20 mouse cellular contexts compared by ENCODE assay signal in genomic region chr17:71253391-71253790, GRCm38 (mm10). TPM values are rescaled to one million over a fixed set of nuclear protein-coding genes. Genes with fewer than 3 reads are reported as not detected.
DNase-seq lines count a peak whose midpoint lies in the region; ATAC-seq lines count a peak whose summit lies in the region.
"Had no signal": no experiment of that assay in that cellular context is flagged by ENCODE, and none has a peak within 500 bp of the region (broad histone marks: within the 10 kb centered on the region; RNA-seq: fewer than 3 reads in every experiment).

No protein-coding gene starts in this region.

- ATAC-seq in heart, embryonic 13.5 days (ENCODE audit: extremely low read depth, insufficient number of reproducible peaks, low FRiP score, low TSS enrichment) = no peak
- ATAC-seq in megakaryocyte, adult 5-6 weeks (ENCODE audit: poor library complexity, severe bottlenecking) = no peak
- no peak for ATAC-seq in midbrain, embryonic 16.5 days
- ATAC-seq: hindbrain, postnatal 0 days had no signal

- peaks cover 21% of the 10 kb centered on the region for H3K36me3 ChIP-seq in heart, embryonic 13.5 days
- H3K36me3 ChIP-seq in megakaryocyte, embryonic 14.5 days (replicated peaks; ENCODE audit: low read length) = peaks cover 80% of the 10 kb centered on the region
- H3K36me3 ChIP-seq in midbrain, embryonic 16.5 days (ENCODE audit: control insufficient read depth, insufficient read depth, low read length) = peaks cover 3% of the 10 kb centered on the region; the same call in 1 of the 2 replicates

- WGBS in heart, embryonic 13.5 days = 74% methylated on average over 2 of the region's 2 CpGs
- 92% methylated on average over 2 of the region's 2 CpGs for WGBS in midbrain, embryonic 16.5 days

- H3K9ac ChIP-seq in heart, embryonic 13.5 days = 0 out of 2 replicates have a peak overlapping the region, but pooled peaks have one; percentile 7
- H3K9ac ChIP-seq in midbrain, embryonic 16.5 days (ENCODE audit: low read depth, low read length) = no peak overlapping the region
- H3K9ac ChIP-seq: embryonic facial prominence, embryonic 15.5 days; midbrain, embryonic 12.5 days; neural tube, embryonic 13.5 days had no signal

- H3K27me3 ChIP-seq in heart, embryonic 13.5 days (replicated peaks) = no peaks in the 10 kb centered on the region
- no peaks in the 10 kb centered on the region for H3K27me3 ChIP-seq in megakaryocyte, embryonic 14.5 days (replicated peaks)
- no peaks in the 10 kb centered on the region for H3K27me3 ChIP-seq in midbrain, embryonic 16.5 days (ENCODE audit: control insufficient read depth, insufficient read depth, low read depth, low read length)
- H3K27me3 ChIP-seq: embryonic facial prominence, embryonic 15.5 days; midbrain, embryonic 12.5 days; neural tube, embryonic 13.5 days had no signal

- no peaks in the 10 kb centered on the region for H3K9me3 ChIP-seq in heart, embryonic 13.5 days
- H3K9me3 ChIP-seq in megakaryocyte, embryonic 14.5 days = no peaks in the 10 kb centered on the region
- H3K9me3 ChIP-seq in midbrain, embryonic 16.5 days (replicated peaks; ENCODE audit: control insufficient read depth, low read length, poor library complexity, severe bottlenecking) = no peaks in the 10 kb centered on the region
- H3K9me3 ChIP-seq: embryonic facial prominence, embryonic 15.5 days; hindbrain, embryonic 10.5 days; midbrain, embryonic 12.5 days; neural tube, embryonic 13.5 days had no signal

- DNase-seq in heart, adult 8-10 months (ENCODE audit: low spot score) = no peak
- DNase-seq in kidney, postnatal 10 days = peak; percentile 24
- DNase-seq in kidney, adult 8-10 months = no peak
- DNase-seq in neural tube, embryonic 10.5 days (ENCODE audit: extremely low spot score, low spot score) = no peak
- DNase-seq: B cell, adult 2 months; cerebellum, adult 18-20 months; embryo, embryonic 11 days; gastrocnemius, postnatal 36 days; lung, adult 18-20 months; thymus, postnatal 14 days had no signal

- H3K4me2 ChIP-seq in heart, embryonic 13.5 days = no peak overlapping the region
- H3K4me2 ChIP-seq in midbrain, embryonic 16.5 days (ENCODE audit: low read length) = no peak overlapping the region
- H3K4me2 ChIP-seq: embryonic facial prominence, embryonic 15.5 days; midbrain, embryonic 12.5 days; neural tube, embryonic 13.5 days had no signal

- H3K4me3 ChIP-seq in heart, embryonic 13.5 days = no peak overlapping the region
- peak overlapping the region; percentile 90 for H3K4me3 ChIP-seq in megakaryocyte, embryonic 14.5 days (replicated peaks)
- H3K4me3 ChIP-seq in midbrain, embryonic 16.5 days (ENCODE audit: low read depth, low read length) = no peak overlapping the region
- H3K4me3 ChIP-seq: embryonic facial prominence, embryonic 15.5 days; hindbrain, embryonic 10.5 days; midbrain, embryonic 12.5 days; neural tube, embryonic 13.5 days had no signal

- H3K4me1 ChIP-seq in heart, embryonic 13.5 days = peaks cover 92% of the 10 kb centered on the region
- peaks cover 100% of the 10 kb centered on the region for H3K4me1 ChIP-seq in megakaryocyte, embryonic 14.5 days
- peaks cover 4% of the 10 kb centered on the region; the same call in 1 of the 2 replicates for H3K4me1 ChIP-seq in midbrain, embryonic 16.5 days (ENCODE audit: control insufficient read depth, insufficient read depth, low read length)
- H3K4me1 ChIP-seq: midbrain, embryonic 12.5 days had no signal

- H3K27ac ChIP-seq in heart, embryonic 13.5 days (replicated peaks) = peak overlapping the region; percentile 76
- H3K27ac ChIP-seq in midbrain, embryonic 16.5 days (ENCODE audit: low read length) = no peak overlapping the region
- H3K27ac ChIP-seq: embryonic facial prominence, embryonic 15.5 days; hindbrain, embryonic 10.5 days; macrophage; midbrain, embryonic 12.5 days; neural tube, embryonic 13.5 days had no signal

RNA-seq across cellular contexts. Expression of gene Emilin2, which starts 58.4 kb away (rescaled TPM):
- polyA plus RNA-seq in heart, embryonic 13.5 days (2015; fragmentation: Nextera tagmentation; extraction: Ambion mirVana) = 47.4 and 51.7 TPM in 2 replicates
- 10 to 100 TPM; 25.3 to 46.2 (median 41.1) TPM for total RNA-seq in heart, adult 8-10 months (2022)
- 133 and 271 TPM in 2 replicates for polyA plus RNA-seq in megakaryocyte, embryonic 14.5 days (2012; ENCODE audit: insufficient read depth, low replicate concordance)
- total RNA-seq in megakaryocyte, adult 5-6 weeks (2015) = 152 and 159 TPM in 2 replicates
- 244 and 250 TPM in 2 replicates for total RNA-seq in megakaryocyte, adult 5-6 weeks (2017)
- polyA plus RNA-seq in midbrain, embryonic 16.5 days (2015; fragmentation: Nextera tagmentation; extraction: Ambion mirVana) = 1.0 and 1.4 TPM in 2 replicates

Comparison
In these comparisons a context has a peak if more than half of its experiments do, and no peak if none do; other contexts are left out.
1. RNA of gene Emilin2, which starts 58.4 kb away (polyA plus RNA-seq): 133 to 271 TPM in megakaryocyte, embryonic 14.5 days and 47.4 to 51.7 TPM in heart, embryonic 13.5 days; 1.0 to 1.4 TPM in midbrain, embryonic 16.5 days; every median in the first group is over 10 times any median in the second.